Mouse (Mus musculus): ENCODE measurements around the gene 4930415O20Rik.

The 4930415O20Rik gene

DNA sequence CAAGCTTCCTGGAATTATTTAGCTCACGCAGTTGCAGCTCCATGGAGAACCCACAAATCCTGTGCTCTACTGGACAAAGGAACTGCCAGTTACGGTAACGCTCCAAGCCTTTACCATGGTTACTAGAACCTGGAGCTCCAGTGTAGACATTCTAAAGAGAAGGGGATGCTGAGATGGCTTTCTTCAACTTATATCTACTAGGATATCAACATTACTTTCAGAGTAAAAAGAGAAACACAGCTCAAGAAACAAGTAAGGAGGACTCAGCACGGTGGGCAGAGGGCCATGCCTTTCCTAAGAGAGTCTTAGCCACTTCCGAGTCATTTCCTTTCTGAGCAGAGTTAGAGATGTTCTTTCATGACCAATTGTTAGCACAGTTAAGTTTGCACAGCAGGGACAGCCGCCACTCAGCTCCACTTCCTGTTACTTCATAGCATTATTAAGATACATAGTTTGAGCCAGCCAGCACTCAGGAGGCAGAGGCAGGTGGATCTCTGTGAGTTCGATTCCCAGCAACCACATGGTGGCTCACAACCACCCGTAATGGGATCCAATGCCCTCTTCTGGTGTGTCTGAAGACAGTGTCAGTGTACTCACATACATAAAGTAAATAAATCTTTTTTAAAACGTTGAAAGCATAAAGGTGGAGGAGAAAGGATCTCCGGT, at the start of gene 4930415O20Rik, which contains the start of gene Ccnt1:
4930415O20Rik (plus strand) TSS at position 132 of the 666 bp plus-strand sequence.
Ccnt1 (minus strand) TSS at position 51 of the 666 bp plus-strand sequence.
- no peak for DNase-seq (ENCODE audit: low spot score in 2 of 2)

DNA sequence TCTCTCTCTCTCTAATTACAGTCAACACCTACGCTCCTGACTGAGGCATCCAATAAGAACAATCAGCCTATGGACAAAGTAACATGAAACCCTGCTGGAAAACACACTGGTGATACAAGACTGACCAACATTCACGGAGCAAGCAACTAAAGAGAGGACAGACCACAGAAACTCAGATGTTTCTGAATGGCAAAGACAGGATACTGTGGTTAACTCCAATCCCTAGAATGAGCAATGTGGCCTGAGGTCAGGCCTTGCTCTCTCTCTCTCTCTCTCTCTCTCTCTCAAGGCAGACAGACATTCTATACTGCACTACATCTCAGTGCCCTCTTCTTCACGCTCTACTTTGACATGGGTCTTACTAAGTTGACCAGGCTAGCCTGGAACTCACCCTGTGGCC, 49.6 kb upstream of the 4930415O20Rik start:
- no peak for DNase-seq (ENCODE audit: low spot score in 2 of 2)

DNA sequence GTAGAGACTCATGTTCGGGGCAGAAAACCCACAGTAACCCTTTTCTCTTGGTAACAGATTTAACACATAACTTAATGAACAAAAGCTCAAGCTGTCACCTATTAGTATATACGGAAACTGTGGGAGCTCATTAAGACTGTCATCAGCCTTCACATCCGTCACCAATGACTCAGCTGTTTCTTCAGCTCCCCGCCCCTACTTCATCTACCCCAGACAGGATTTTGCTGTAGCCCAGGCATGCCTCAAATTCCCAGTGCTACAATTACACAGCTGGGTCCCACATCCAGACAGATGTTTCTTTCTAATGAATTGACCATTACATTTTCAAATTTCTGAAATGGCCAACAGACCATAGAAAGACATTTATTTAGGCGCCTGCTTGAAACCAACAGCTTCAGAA, 44.7 kb upstream of the 4930415O20Rik start:
- DNase-seq (ENCODE audit: low spot score in 2 of 2), result no peak

DNA sequence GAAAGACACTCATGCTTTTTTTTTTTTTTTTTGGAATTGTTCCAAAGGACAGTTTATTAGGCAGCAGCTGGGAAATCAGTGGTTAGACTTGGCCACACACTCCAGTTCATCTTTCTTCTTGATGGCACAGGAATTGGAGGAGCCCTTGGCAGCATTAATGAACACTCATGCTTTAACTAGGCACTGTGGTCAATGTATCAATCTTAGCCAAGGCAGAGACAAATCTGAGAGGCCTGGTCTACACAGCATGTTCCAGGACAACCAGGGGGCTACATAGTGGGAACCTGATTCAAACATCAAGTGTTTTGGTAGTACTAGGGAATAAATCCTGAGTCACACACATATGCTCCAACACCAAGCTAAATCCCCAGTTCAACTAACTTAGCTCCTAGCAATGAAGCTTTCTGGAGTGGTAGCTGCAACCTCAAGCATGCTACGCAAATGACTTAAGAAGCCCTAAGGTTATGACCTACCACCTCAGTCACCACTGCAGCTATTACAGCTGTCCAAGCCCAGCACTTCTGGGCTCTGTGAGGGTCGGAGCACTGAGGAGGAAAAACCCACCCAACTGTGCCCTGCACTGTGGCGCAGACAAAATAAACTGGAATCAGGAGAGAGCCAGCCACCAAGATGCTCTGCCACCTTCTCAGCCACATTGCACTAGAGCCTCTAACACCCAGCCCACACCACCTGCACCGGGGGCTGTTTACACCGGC, 43.6 kb upstream of the 4930415O20Rik start:
- no peak for DNase-seq (ENCODE audit: low spot score in 2 of 2)

DNA sequence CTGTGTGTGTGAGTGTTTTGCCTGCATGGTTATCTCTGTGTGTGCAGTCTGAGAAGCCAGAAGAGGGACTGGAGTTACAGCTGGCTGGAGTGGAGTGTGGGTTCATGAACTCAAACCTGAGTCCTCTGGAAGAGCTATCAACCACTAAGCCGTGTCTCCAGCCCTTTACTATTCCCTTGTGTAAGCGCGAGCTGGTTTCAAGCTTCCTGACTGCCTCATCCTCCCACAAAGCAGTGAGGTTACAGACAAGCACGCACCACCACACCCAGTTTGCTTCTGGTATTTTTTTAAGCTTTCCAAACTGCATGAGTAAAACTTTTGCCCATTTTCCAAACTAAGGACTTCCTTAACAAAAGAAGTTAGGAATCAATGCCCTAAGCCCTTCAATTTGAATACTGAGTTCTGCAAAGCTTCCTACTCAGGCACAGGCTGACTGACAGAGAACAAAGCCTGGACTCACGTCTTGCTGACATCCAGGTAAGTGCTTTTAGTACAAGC, 42.7 kb upstream of the 4930415O20Rik start:
- DNase-seq (ENCODE audit: low spot score in 2 of 2), result no peak

DNA sequence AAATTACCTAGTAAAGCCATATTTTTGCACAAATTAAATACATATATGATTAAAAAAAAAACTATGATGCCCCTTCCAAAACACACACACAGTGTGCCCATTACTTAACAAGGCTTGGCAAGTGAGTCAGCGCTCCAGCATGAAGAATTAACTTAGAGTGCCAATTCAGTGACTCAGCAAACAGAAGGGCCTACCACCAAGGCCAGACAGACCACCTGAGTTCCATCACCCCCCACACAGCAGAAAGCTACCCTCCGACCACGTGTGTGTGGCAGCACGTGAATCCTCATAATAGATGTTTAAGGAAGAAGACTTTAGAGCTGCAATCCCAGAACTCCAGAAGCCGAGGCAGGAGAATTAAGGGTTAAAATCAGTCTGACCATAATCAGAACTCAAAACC, 38.5 kb upstream of the 4930415O20Rik start:
- DNase-seq (ENCODE audit: low spot score in 2 of 2), result no peak

DNA sequence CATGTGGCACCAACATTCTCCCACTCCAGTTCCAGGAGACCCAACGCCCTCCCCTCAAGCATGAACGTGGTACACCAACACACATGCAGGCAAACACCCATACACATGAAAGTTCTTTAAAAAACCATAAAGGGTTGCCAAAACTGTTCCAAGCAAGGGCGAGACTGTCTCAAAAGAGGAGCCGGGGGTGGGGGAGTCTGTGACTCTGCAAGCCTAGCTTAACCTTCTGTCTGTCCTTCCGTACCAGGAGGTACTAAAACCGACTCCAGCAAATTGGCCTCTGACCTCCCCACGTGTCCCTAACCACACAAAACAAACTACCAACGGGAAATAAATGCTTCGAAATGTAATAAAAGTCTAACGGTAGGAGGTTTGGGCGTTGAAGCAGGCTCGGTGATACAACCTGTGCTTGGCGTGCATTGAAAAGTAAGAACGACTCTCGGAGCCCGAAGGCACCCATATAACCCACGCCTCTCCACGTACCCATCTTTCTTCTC, 37.7 kb upstream of the 4930415O20Rik start:
- no peak for DNase-seq (ENCODE audit: low spot score in 2 of 2)

DNA sequence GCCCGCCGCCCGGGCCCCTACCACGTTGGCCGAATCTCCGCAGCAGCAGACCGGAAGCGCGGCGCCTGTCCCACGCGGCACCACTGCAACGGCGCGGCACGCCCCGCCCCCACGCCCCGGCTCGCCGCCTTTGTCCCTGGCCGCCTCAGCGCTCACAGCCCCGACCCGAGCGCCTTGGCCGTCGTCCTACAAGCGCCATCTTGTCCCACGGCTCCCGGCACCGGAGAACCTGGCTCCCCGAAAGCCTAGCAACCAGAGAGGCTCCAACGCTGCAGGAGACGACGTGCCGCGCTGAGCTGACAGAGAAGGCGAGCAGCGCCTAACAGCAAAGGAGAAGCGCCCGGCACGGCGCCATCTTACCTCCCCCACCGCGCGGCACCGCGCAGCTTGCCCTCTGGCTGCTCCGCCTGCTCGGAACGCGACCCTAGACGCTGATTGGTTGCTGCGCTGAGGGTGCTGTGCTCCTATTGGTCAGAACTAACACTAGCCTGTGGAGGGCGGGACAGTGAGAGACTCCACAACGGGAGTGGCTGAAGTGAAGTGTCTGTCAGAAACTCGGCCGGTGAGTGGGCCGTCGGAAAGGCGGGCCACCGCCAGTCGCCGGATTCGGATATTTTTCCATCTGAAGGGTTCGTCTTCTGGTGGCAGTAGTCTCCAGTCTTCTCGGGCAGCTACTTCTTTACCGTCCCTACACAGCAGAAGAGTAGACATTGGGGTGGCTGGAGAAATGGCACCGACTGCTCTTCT, 36.8 kb upstream of the 4930415O20Rik start, which contains the start of gene Kansl2:
Kansl2 (minus strand) TSS at position 384 of the 747 bp plus-strand sequence.
- peak; percentile 98 to 99 for DNase-seq (ENCODE audit: low spot score in 2 of 2)

DNA sequence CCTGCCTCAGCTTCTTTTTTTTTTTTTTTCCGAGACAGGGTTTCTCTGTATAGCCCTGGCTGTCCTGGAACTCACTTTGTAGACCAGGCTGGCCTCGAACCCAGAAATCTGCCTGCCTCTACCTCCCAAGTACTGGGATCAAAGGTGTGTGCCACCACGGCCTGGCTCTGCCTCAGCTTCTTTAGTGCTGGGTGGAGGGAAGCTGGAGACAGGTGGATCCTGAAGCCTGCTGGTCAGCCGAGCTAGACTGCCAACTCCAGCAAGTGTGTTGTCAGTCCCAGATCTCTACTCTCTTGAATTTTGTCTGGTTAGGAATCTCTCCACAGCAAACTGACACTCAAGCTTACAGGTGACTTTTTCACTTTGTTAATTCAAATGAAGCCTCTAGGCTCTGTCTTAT, 34.9 kb upstream of the 4930415O20Rik start:
- no peak for DNase-seq (ENCODE audit: low spot score in 2 of 2)

DNA sequence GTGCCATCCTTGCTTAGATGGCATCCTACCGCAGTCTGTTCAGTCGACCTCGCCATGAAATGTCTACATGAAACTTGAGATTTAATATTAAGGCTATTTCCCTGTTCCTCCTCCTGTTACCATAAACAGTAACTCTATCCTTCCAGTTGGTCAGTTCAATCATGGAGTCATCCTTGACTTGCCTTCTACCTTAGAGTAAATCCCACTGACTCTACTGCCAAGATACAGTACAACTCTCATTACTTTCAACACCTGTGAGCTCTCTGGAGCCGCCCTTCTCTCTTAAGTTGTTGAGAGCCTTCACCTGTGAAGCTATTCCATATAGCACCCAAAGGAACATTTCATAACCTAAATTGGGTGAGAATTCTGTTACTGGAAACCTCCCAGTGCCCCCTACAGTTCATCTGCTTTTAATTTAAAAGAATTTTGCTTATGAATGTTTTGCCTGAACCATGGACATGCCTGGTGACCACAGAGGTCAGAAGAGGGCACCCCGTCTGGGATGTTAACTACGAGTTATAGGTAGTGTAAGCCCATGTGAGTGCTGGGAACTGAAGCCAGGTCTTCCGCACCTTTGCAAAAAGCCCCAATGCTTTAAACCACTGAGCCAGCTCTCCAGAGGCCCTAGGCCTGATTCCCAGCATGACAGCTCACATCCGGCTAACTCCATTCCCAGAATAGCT, 33.8 kb upstream of the 4930415O20Rik start:
- no peak for DNase-seq (ENCODE audit: low spot score in 2 of 2)

DNA sequence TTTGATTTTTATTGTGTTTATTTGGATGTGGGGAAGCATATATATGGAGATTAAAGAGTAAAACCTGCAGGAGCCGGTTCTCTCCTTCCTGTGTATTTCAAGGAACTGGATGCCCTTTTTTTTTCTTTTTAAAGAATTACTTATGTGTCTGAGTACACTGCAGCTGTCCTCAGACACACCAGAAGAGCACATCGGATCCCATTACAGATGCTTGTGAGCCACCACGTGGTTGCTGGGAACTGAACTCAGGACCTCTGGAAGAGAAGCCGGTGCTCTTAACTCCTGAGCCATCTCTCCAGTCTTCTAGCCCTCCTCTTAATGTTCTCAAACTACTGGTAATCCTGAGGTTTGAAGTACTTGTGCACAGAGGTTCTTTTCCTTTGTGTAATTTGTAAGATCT, 32.9 kb upstream of the 4930415O20Rik start:
- no peak for DNase-seq (ENCODE audit: low spot score in 2 of 2)

DNA sequence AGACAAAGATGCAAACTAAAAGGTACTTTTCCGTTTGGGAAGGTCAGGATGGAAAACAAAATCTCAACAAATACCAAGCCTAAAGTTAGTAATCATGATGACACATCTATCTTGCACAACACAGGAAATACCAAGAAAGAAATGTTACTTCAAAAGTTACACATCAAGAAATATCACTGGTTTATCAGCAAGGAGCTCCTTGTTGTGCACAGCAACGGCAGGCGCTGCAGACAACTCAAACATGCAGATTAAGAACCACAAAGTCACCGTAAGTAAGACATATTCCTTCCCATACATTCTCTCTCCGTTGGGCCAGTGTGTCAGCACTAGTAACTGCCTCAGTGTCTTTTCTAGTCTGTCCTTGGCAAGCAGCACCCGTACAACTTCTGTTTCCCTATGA, 29.7 kb upstream of the 4930415O20Rik start:
- DNase-seq (ENCODE audit: low spot score in 2 of 2), result no peak

DNA sequence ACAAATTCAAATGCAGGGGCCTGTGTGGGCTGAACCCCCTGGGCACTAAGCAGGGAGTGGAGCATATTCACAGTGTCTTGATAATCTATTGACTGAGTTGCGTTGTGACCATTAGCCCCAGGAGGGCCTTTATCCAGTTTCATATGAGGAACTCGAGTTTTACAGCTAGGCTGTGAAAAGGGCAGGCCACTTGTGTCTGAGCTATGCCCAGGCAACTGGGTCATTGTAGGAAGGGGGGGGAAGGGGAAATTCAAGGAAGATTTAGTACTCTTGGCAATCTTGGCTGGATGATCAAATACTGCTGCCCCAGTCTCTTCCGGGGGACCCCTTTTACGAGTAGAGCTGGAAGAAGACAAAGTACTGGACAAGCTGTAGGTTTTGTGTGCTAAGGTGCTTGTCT, 27.5 kb upstream of the 4930415O20Rik start:
- no peak for DNase-seq (ENCODE audit: low spot score in 2 of 2)

DNA sequence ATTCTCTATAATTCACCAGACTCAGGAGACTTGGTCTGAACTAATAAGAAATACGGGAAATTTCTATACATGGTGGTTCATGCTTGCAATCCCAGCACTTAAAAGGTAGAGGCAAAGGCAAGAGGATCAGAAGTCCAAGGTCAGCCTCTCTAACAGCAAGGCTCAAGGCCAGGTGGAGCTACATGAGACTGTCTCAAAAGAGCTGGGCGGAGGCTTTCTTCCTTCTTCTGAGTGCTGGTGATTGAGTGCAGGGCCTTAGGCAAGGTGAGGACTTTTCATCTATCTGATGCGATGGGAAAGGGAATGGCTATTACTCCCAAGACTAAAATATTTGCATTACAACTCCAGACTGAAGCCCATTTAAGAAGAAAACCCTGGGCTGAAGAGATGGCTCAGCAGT, 25.7 kb upstream of the 4930415O20Rik start:
- no peak for DNase-seq (ENCODE audit: low spot score in 2 of 2)

DNA sequence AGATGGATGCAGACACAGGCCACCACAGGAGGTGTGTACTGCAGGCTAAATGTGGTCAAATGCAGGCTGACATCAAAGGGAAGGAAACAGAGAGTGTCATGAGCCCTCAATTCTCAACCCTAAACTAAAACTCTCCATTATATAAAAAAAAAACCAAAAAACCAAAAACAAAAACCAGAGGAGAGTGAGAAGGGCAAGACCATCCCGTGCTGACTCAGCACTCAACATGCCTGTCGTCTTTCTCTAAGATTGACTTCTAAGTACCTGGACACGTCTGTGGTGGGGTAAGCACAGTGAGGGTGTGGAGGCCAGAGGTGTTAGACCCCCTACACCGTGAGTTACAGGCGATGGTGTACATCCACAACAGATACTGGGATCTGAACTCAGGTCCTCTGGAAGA, 24.0 kb upstream of the 4930415O20Rik start:
- DNase-seq (ENCODE audit: low spot score in 2 of 2), result no peak

DNA sequence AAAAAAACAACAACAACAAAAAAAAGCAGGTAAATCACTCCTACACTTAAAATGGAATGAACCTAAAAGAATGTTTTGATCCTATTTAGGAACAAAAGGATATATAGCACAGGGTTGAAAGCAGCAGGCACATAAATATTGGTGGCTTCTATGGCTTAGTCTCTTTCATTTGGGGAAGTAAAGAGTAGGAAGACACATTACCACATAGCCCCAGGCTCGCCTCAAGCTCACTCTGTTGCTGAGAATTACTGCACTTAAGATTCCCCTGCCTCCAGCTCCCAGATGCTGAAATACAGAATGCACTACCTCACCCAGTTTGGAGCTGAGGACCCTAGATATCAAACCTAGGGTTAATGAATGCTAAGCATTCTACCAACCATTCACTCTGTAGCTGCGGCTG, 18.0 kb upstream of the 4930415O20Rik start:
- DNase-seq (ENCODE audit: low spot score in 2 of 2), result no peak

DNA sequence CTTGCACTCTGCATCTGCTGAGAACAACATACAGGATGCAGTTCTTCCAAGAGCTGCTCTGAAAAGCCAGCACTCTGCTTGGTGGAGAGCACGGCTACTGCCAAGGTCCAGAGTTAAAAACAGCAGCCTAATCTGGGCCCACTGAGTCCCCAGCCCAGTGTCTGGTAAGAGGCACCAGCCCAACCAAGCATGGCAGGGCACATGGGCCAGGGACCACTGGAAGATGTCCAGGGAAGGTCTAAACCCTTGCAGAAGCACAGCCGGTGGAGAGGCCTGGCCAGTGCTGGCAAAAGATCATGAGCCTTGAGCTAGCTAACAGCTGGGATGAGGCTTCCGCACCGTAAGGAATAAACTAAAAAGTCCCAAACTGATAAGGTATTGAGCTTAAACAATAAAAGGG, 14.9 kb upstream of the 4930415O20Rik start:
- DNase-seq (ENCODE audit: low spot score in 2 of 2), result peak; percentile 47 to 49

DNA sequence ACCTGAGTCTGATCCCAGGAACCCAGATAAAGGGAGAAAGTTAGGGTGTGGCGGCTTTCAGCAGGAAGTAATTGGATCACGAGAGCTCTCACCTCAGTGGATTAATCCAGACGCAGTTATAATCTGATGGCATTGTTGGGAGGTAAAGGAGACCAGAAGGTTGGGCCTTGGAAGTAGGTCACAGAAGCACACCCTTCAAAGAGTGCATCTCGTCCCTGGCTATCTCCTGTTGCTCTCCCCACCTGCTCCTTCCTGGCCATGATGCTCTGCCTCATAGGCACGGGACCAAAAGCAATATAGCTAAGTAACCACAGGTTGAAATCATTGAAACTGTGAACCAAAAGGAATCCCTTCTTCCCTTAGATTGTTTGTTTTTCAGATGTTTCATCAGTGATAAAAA, 13.6 kb upstream of the 4930415O20Rik start:
- DNase-seq (ENCODE audit: low spot score in 2 of 2), result no peak

DNA sequence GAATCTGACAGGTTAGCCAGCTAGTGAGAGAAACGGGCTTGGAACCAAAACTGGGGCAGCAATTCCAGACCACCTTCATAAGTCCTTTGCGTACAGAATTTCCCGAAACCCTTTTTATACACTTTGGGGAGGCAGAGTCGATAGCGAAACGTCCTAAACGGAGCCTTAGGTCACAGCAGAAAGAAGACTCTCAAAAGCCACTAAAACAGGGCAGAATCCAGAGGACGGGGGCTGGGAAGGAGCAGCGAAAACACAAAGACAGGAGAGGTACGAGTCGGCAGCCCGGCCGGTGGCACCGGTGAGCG, 3.9 kb upstream of the 4930415O20Rik start:
- DNase-seq (ENCODE audit: low spot score in 2 of 2), result no peak

DNA sequence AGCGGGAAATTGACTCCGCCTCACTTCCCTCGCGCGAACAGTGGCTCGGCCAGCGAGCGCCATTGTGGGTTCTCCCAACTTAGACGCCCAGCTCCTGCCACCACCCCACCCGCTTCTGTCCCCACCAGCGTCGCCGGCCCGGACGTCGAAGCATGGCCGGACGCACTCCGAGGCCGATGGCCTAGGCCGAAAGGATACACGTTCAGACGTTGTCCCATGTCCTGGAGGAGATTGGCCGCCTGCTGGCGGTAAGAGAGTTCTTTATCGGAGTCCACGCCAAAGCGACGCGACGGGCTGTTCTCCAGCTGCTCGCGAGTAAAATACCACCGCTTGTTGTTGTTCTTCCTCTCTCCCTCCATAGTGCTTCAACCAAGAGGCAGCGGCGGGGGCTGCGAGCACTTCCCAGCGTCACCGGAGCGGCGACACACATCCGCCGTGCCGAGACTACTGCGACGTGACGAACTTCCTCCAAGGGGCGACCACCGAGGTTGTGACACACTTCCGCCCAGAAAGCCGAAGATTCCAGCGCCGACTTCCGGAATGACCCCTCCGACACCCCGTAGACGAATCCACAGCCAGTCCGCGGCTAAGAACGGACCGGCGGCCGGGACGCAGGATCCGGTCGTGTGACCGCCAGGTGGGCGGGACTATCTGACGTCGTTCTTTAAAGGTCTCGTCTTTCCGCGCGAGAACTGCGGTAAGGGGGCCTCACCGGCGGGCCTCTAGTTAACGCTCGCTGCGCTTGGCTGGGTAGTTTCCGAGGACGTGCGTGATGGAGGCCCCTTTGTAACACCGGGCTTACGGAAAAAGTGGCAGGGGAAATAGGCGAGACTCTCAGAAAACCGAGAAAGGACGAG, 3.3 kb upstream of the 4930415O20Rik start:
- DNase-seq (ENCODE audit: low spot score in 2 of 2), result peak; percentile 99

Measured in heart, adult 9 months (tissue).